Mouse (Mus musculus): Measurements from ENCODE around the gene Thsd7b. TPM values are rescaled to one million over a fixed set of nuclear protein-coding genes. Genes with fewer than 3 reads are reported as not detected.

Thsd7b gene
- total and polyA plus RNA-seq, 3 experiments: 0.08 to 0.23 (median 0.12) TPM

DNA sequence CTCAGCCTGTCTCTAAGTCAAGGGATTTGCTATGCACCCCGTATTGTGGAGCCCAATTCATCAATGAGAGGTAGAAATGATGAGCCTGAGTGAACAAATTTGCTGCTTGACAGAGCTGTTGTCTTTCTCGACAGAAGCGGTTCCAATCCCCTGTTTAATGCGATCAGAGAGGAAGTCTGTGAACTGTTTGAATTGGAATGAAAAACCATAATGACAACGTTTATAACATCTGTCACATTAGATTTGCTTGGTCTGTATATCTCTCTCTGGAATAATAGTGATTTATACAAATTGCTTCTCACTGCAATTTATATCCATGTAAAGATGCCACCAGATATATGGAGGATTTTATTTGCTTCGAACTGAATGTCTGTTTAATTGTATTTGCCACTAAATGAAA lies 988.9 kb downstream of the Thsd7b start:
- H3K4me3 ChIP-seq: no peak overlapping the region
- no peaks in the 10 kb centered on the region for H3K27me3 ChIP-seq (ENCODE audit: control insufficient read depth, insufficient read depth, low read length)
- no peak overlapping the region for H3K9ac ChIP-seq (ENCODE audit: low read depth, low read length)
- no peaks in the 10 kb centered on the region for H3K4me1 ChIP-seq (ENCODE audit: control insufficient read depth, insufficient read depth, low read length)
- intact Hi-C loops (cut with DNase I): no loop called here
- H3K36me3 ChIP-seq (ENCODE audit: control insufficient read depth, insufficient read depth, low read length): no peaks in the 10 kb centered on the region
- no peak for DNase-seq
- TF ChIP-seq POLR2A (IDR thresholded peaks at IDR 0.05; ENCODE audit: insufficient read depth, low read depth, low read length) (no peak), CTCF (IDR thresholded peaks at IDR 0.05) (no peak), EP300 (IDR thresholded peaks at IDR 0.05; ENCODE audit: insufficient read depth, low read depth, low read length) (no peak)
- no peak overlapping the region for H3K27ac ChIP-seq
- WGBS: 64% methylated on average over 6 of the region's 6 CpGs
- H3K79me2 ChIP-seq (replicated peaks; ENCODE audit: control insufficient read depth, insufficient read depth, low read length): no peaks in the 10 kb centered on the region
